Mouse (Mus musculus) hindbrain, embryonic 11.5 days (tissue): ENCODE data around the gene Micu2. TPM values are rescaled to one million over a fixed set of nuclear protein-coding genes. Genes with fewer than 3 reads are reported as not detected.

Experiments used
- ATAC-seq: fragments of 200-750 bp; cut with Nextera tagmentation; 2 replicates; pipeline ENCODE4 v1.8.0; 2017; ENCODE audit warnings: mild to moderate bottlenecking, moderate TSS enrichment, moderate library complexity; ENCODE audit not compliant: low FRiP score
- DNase-seq: peaks from one replicate; pipeline ENCODE4 v3.0.0-alpha.2; 2015; ENCODE audit warnings: low spot score
- H3K27ac ChIP-seq: fragments of 300-500 bp; sonication (generic); 2 replicates; pipeline ENCODE4 v1.5.1; 2014; ENCODE audit warnings: mild to moderate bottlenecking, low read depth, low read length
- H3K27me3 ChIP-seq: fragments of 300-500 bp; sonication (generic); 2 replicates; pipeline ENCODE4 v1.6.1; 2014; ENCODE audit warnings: mild to moderate bottlenecking, low read length, moderate library complexity, mixed read lengths; ENCODE audit not compliant: control insufficient read depth, insufficient read depth
- H3K36me3 ChIP-seq: fragments of 300-500 bp; sonication (generic); 2 replicates; pipeline ENCODE4 v1.6.1; 2014; ENCODE audit warnings: mild to moderate bottlenecking, low read length, moderate library complexity, mixed read lengths; ENCODE audit not compliant: control insufficient read depth, insufficient read depth
- H3K4me1 ChIP-seq: fragments of 300-500 bp; sonication (generic); replicated peaks from 2 replicates; pipeline ENCODE4 v1.6.1; 2014; ENCODE audit warnings: low read length, mixed read lengths; ENCODE audit not compliant: control insufficient read depth, insufficient read depth
- H3K4me2 ChIP-seq: fragments of 300-500 bp; sonication (generic); replicated peaks from 2 replicates; pipeline ENCODE4 v1.6.1; 2014; ENCODE audit warnings: mild to moderate bottlenecking, low read depth, low read length
- H3K4me3 ChIP-seq: fragments of 300-500 bp; sonication (generic); 2 replicates; pipeline ENCODE4 v1.5.1; 2014; ENCODE audit warnings: low read depth, low read length
- H3K9ac ChIP-seq: fragments of 300-500 bp; sonication (generic); 2 replicates; pipeline ENCODE4 v1.6.1; 2014; ENCODE audit warnings: low read depth, low read length
- H3K9me3 ChIP-seq: fragments of 300-500 bp; sonication (generic); 2 replicates; pipeline ENCODE4 v1.6.1; 2016; ENCODE audit warnings: low read length; ENCODE audit not compliant: control insufficient read depth
- WGBS: fragments of 180-500 bp; shearing (Covaris S2); extraction: QIAGEN DNeasy Blood & Tissue Kit; methylation state at CpG from one replicate; pipeline ENCODE4 v1.1.7; 2014; 5-methylcytosine and 5-hydroxymethylcytosine counted together
- polyA plus RNA-seq: library from polyadenylated mRNA; unstranded; fragments of >200 nt; fragmentation: Nextera tagmentation; extraction: Ambion mirVana; gene quantifications from 2 replicates; pipeline ENCODE4 v1.2.1, GENCODE M21; 2014

Micu2 gene
- polyA plus RNA-seq, 1 experiment from 2014 or later: 45.1 TPM

DNA sequence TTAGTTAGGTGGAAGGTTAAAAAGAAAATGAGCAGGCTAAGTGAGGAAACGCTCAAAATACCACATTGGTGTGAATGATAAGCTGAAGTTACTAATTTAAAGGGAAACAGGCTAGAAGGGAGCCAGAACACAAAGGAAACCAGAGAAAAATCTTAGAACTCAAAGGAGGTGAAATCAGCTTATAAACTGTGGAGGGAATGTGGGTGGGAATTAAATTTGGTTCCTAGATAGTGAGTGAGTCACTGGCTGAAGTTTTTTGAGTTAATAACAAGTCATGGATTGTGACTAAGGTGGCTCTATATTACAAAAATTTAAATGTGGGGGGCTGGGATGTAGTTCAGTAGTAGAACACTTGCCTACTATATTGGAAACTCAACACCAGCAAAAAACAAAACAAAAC, 1.6 kb downstream of the Micu2 start:
- no peaks in the 10 kb centered on the region for H3K27me3 ChIP-seq
- no peaks in the 10 kb centered on the region for H3K9me3 ChIP-seq
- no peak overlapping the region for H3K27ac ChIP-seq
- no peak for ATAC-seq
- no peaks in the 10 kb centered on the region; the same call in 1 of the 2 replicates for H3K4me1 ChIP-seq
- H3K4me3 ChIP-seq: no peak overlapping the region
- DNase-seq: no peak
- WGBS: 77% methylated on average over 1 of the region's 1 CpGs
- no peak overlapping the region for H3K4me2 ChIP-seq
- H3K9ac ChIP-seq: no peak overlapping the region
- no peaks in the 10 kb centered on the region for H3K36me3 ChIP-seq

DNA sequence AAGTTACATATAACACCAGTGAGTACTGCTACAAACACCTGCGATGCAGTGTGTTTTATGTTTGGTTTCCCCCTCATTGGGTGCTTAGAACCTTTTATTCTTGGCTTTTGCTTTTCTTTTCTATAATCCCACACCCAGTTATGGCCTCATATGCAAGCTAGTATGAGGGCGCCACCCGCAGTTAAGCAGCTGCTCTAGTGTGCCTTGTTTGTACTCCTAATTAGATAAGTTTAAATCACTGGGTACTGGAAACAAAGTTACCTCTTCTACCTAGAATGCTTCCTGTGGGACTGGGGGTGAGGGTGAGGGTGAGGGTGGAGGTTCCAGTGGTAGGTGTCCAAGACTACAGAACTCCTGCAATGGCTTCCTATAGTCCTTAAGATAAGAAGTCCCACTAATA, 2.9 kb downstream of the Micu2 start:
- Histone ChIP-seq H3K27me3 (no peaks in the 10 kb centered on the region), H3K4me2 (no peak overlapping the region), H3K4me1 (no peaks in the 10 kb centered on the region; the same call in 1 of the 2 replicates), H3K9me3 (no peaks in the 10 kb centered on the region), H3K9ac (no peak overlapping the region), H3K4me3 (no peak overlapping the region), H3K36me3 (no peaks in the 10 kb centered on the region), H3K27ac (no peak overlapping the region)
- 93% methylated on average over 3 of the region's 3 CpGs for WGBS
- DNase-seq (no peak), ATAC-seq (no peak)

DNA sequence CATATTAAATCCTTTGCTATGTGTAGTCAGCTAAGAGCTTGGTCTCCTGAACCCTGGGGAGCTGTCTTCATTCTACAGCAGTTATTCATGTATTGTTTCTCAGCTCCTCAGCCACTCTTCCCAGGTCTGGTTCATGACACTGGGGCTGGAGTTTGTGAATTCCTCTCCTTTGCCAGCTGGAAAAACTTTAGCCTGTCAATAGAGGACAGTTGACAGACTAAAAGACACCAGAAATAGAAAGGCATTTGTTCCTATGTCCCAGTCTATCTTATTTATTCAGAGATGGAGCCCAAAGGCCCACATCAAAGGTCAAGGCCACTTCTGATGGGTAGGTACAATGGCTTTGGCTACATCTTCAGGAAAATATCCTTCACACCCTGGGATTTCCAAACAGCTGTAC, 7.3 kb downstream of the Micu2 start:
- ATAC-seq (no peak), DNase-seq (no peak)
- no peak overlapping the region for H3K27ac ChIP-seq
- 0 out of 2 replicates have a peak, but pooled peaks cover 2% of the 10 kb centered on the region for H3K36me3 ChIP-seq
- no peaks in the 10 kb centered on the region for H3K4me1 ChIP-seq
- no peak overlapping the region for H3K4me3 ChIP-seq
- no peak overlapping the region for H3K4me2 ChIP-seq
- no peaks in the 10 kb centered on the region for H3K27me3 ChIP-seq
- no peak overlapping the region for H3K9ac ChIP-seq
- no peaks in the 10 kb centered on the region for H3K9me3 ChIP-seq

DNA sequence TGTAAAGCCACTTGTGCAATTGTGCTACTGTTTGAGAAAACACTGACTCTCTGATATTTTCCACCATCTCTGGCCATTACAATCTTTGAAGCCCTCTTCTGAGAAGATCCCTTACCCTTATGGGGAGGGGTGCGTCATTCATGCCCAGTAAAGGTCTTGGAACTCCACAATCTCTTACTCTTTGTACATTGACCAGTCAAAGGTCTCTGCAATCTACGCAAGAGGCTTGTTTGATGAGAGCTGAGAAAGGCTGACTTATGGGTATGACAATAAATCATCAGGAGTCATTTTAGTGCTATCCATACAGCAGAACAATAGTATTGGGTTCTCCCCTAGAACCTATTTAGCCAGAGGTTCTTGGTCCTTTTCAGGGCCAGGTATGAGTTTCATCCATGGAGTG, 9.9 kb downstream of the Micu2 start:
- Histone ChIP-seq H3K4me3 (no peak overlapping the region), H3K4me1 (no peaks in the 10 kb centered on the region), H3K27ac (no peak overlapping the region), H3K9ac (no peak overlapping the region), H3K4me2 (no peak overlapping the region), H3K36me3 (0 out of 2 replicates have a peak, but pooled peaks cover 2% of the 10 kb centered on the region), H3K27me3 (no peaks in the 10 kb centered on the region), H3K9me3 (no peaks in the 10 kb centered on the region)
- ATAC-seq (no peak), DNase-seq (no peak)
- 89% methylated on average over 2 of the region's 2 CpGs for WGBS

DNA sequence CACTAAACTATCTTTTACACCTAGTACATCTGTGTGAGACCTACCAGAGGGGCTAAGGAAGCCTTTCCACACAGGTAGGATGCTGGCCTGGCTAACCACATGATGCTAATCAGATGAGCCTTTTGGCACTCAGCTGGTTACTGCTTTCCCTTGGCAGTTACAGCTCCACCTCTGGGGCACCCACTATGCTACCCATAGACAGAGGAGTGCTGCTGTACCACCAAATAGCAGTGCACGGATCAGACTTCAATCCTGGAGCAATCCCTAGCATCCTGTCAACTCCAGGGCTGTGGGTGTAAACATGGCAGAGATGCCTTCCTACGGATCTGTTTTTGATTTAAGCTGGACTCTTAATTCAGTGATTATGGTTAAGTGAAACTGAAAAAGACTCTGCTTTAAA, 13.3 kb downstream of the Micu2 start:
- 89% methylated on average over 2 of the region's 2 CpGs for WGBS
- H3K4me1 ChIP-seq: peaks cover 3% of the 10 kb centered on the region; the same call in 1 of the 2 replicates
- no peaks in the 10 kb centered on the region for H3K9me3 ChIP-seq
- no peak for ATAC-seq
- 0 out of 2 replicates have a peak, but pooled peaks cover 2% of the 10 kb centered on the region for H3K36me3 ChIP-seq
- no peak overlapping the region for H3K9ac ChIP-seq
- H3K4me3 ChIP-seq: no peak overlapping the region
- no peak overlapping the region for H3K27ac ChIP-seq
- no peak for DNase-seq
- no peaks in the 10 kb centered on the region for H3K27me3 ChIP-seq
- H3K4me2 ChIP-seq: no peak overlapping the region

DNA sequence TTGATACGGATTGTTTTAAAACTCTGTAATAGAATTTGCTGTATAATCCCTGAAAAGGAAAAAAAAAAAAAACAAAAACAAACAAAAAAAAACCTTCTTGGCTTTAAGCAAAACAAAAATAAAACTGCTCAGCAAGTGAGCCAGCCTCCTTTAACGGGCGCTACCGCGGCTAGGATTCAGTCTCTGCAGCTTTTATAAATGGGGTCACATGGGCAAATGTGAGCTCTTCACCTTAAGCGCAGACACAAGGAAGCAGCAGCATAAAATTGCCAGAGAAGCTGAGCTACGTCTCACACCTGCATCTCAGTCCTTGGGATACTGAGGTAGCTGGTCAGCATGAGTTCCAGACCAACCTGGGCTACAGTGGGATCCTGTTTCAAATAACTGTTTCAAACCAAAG, 16.6 kb downstream of the Micu2 start:
- Histone ChIP-seq H3K36me3 (no peaks in the 10 kb centered on the region), H3K4me2 (no peak overlapping the region), H3K27ac (no peak overlapping the region), H3K27me3 (no peaks in the 10 kb centered on the region), H3K4me1 (peaks cover 3% of the 10 kb centered on the region; the same call in 1 of the 2 replicates), H3K9ac (no peak overlapping the region; the same call in 1 of the 2 replicates), H3K4me3 (no peak overlapping the region), H3K9me3 (no peaks in the 10 kb centered on the region)
- peak; percentile 8 for DNase-seq
- 29% methylated on average over 7 of the region's 7 CpGs for WGBS
- no peak for ATAC-seq

DNA sequence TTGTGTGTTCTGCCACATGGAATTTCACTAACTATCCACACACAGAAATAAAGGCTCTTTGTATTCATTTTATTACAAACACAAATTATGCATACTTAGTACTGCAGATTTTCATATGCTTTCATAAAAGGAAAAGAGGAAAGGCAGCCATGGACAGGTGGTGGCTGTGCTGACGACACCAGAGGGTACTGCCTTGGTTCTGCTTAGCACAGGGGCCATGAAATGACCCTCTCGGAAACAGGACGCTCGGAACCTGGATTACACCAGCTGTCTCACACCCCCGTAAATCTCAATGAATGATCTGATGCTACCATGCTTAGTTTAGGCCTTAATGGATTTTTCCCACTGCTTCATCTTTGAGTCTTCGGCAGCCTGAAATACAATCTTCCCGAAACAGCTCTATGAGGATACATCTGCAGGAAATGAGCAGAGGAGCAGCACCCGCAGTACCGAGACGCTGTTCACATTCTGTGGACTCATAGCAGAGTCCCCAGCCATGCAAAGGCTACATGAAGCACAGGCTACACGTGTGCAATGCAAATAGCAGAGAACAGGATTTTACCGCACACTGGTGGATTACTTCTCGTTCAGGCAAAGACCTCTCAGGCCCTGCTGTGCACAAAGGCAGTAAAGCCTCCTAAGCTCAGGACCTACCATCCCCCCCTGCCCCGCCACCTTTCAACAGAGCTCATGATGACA, 17.2 kb downstream of the Micu2 start:
- Histone ChIP-seq H3K9ac (peak overlapping the region; percentile 8; the same call in 1 of the 2 replicates), H3K36me3 (no peaks in the 10 kb centered on the region), H3K9me3 (no peaks in the 10 kb centered on the region), H3K4me2 (no peak overlapping the region), H3K27ac (no peak overlapping the region), H3K27me3 (no peaks in the 10 kb centered on the region), H3K4me1 (peaks cover 3% of the 10 kb centered on the region; the same call in 1 of the 2 replicates), H3K4me3 (no peak overlapping the region)
- 42% methylated on average over 14 of the region's 14 CpGs for WGBS
- DNase-seq (peak; percentile 37), ATAC-seq (no peak)

DNA sequence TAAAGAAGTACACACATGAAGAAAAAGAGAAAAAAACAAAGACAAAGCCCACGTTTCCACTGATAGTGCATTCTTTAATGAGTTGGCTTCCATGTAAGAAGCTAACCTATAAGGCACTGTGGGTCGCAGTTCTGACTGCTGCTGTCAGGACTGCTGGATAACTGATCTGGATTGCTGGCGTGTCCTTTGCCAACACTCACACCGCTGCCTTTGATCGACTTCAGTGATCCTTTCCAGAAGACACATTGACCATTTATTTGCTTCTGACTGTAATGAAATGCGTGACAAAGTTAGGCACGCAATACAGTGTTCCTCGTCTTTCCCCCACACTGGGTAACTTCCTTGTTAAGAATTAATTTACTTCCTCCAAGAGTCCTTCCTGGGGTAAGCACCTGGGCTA, 18.3 kb downstream of the Micu2 start:
- Histone ChIP-seq H3K36me3 (no peaks in the 10 kb centered on the region), H3K4me2 (no peak overlapping the region), H3K9ac (no peak overlapping the region), H3K27me3 (no peaks in the 10 kb centered on the region), H3K27ac (no peak overlapping the region), H3K9me3 (no peaks in the 10 kb centered on the region), H3K4me3 (no peak overlapping the region), H3K4me1 (peaks cover 3% of the 10 kb centered on the region; the same call in 1 of the 2 replicates)
- DNase-seq (no peak), ATAC-seq (no peak)
- 83% methylated on average over 8 of the region's 8 CpGs for WGBS

DNA sequence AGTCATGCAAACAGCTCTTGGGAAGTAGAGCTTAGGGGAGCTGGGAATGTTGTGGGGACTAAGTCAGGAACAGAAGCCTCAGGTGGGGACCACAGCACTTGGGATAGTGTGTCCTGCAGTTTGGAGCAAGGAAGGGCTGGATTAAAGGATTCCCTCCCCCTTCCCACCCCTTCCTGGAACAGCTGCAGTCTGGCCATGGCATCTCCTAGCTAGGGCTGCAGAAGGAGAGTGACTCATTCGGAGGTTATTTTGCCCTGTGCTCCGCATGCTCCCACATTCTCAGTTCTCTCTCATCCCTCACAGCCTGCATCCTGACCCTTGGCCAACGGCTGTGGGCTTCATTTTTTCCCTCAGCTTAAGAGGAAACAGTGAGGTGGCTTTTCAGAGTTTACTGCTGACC, 18.9 kb downstream of the Micu2 start:
- no peak for ATAC-seq
- WGBS: 52% methylated on average over 3 of the region's 3 CpGs

More for the DNA sequence above, 18.9 kb downstream of the Micu2 start:
- no peak overlapping the region for H3K9ac ChIP-seq
- no peaks in the 10 kb centered on the region for H3K9me3 ChIP-seq
- no peaks in the 10 kb centered on the region for H3K36me3 ChIP-seq
- H3K4me1 ChIP-seq: peaks cover 3% of the 10 kb centered on the region; the same call in 1 of the 2 replicates
- H3K27ac ChIP-seq: no peak overlapping the region
- no peak overlapping the region for H3K4me2 ChIP-seq
- no peak overlapping the region for H3K4me3 ChIP-seq
- no peak for DNase-seq
- no peaks in the 10 kb centered on the region for H3K27me3 ChIP-seq
